Mouse (Mus musculus): ENCODE measurements around the gene Ppp1r9a. TPM values are rescaled to one million over a fixed set of nuclear protein-coding genes. Genes with fewer than 3 reads are reported as not detected.

Ppp1r9a gene
- total RNA-seq, 2 experiments from 2014 or later = 1.8 to 2.0 TPM

DNA sequence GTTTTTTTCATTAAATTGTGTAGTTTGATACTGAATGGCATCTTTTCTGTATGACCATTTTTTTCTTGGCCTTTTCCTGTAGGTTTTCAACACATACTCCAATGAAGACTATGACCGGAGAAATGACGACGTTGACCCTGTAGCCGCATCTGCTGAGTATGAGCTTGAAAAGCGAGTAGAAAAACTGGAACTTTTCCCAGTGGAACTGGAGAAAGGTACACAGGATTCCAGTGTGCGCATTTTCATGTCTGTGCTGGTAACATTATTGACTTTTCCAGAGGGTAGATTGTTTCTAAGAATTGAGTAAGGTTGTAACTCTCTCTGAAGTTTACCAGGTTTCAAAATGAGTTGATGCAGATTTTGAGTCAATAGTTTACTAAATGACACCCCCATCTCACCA is 143.1 kb downstream of the Ppp1r9a start:
- DNase-seq = no peak

GRCm38 (mm10) chr6:5048025-5048424 is 145.3 kb downstream of the Ppp1r9a start:
- Histone ChIP-seq H3K27ac (no peak overlapping the region), H3K4me3 (no peak overlapping the region)
- intact Hi-C loops (cut with DNase I) = no loop called here
- no peak for DNase-seq
- TF ChIP-seq CTCF (IDR thresholded peaks at IDR 0.05) = no peak

More for the DNA sequence above, 143.1 kb downstream of the Ppp1r9a start:
- no peak for TF ChIP-seq CTCF (IDR thresholded peaks at IDR 0.05)
- Histone ChIP-seq H3K4me3 (no peak overlapping the region), H3K27ac (no peak overlapping the region)
- intact Hi-C loops (cut with DNase I) = no loop called here

DNA sequence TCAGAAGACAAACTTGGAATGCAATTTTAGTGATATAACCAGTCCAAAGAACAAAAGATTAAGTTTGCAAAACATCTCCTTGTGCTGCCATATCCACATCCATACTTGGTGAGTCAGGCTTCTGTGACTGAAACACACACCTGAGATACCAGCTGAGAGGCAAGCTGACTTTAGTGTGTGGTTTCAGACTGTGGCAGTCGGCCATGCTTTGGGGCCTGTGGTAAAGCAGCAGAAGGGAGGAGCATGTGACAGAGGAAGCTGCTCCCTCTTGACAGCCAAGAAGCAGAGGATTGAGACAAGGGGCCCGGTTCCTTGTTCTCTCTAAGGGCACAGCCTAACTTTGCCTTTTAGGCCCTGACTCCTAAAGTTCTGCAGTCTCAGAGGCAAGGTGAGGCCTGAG is 149.6 kb downstream of the Ppp1r9a start:
- no peak for TF ChIP-seq CTCF (IDR thresholded peaks at IDR 0.05)
- DNase-seq = no peak
- Histone ChIP-seq H3K4me3 (no peak overlapping the region), H3K27ac (no peak overlapping the region)
- intact Hi-C loops (cut with DNase I) = no loop called here

DNA sequence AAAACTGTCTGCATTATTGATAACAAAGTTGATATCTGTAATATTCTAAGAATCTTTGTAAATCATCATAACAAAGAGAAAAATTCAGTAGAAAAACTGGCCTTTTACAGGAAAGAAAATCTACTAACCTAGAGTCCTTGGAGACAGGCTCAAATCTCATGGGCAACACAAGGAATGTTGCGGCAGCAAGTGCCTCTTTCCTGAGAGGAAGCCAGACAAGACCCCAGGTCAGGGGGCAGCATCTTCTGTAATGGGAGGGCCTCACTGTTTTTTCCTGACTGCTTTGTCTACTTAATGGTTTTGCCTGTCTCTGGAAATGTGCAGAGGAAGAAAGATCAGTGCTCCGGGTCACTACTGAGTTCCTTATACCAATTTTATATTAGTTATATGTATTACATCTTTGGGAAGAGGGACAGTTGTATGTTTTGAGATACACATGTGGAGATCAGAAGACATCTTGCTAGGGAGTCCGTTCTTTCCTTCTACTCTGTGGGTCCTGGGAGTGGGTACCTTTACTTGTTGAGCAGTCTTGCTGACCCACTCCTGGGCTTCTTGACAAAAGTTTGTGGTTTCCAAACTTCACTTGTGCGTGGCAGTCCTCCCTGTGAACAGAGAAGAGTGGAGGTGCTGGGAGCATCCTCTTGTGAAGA is 151.9 kb downstream of the Ppp1r9a start:
- intact Hi-C loops (cut with DNase I) = no loop called here
- no peak for TF ChIP-seq CTCF (IDR thresholded peaks at IDR 0.05)
- H3K4me3 ChIP-seq = no peak overlapping the region
- H3K27ac ChIP-seq = no peak overlapping the region
- no peak for DNase-seq

DNA sequence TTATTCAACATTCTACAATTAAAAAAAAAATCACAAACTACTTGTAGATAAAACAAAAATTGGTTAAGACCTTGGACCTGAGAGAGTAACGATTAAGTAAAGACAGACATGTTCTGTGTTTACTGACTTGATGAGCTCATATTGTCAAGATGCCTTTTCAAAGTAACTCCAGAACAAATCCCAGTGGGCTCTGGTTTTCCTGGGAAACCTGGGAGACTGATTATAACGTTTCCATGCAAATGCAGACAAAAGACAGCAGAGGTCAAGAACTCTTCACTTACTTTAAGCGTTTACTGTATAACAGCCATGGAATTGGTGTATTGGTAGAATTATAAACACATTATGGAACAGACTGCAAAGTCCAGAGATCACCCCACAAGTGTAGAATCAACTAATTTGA is 172.0 kb downstream of the Ppp1r9a start:
- Histone ChIP-seq H3K27ac (no peak overlapping the region), H3K4me3 (no peak overlapping the region)
- DNase-seq = no peak
- no peak for TF ChIP-seq CTCF (IDR thresholded peaks at IDR 0.05)
- intact Hi-C loops (cut with DNase I) = no loop called here

- DNase-seq = no peak
- Histone ChIP-seq H3K27ac (no peak overlapping the region), H3K4me3 (no peak overlapping the region)
- no peak for TF ChIP-seq CTCF (IDR thresholded peaks at IDR 0.05)
- intact Hi-C loops (cut with DNase I) = no loop called here
These were observed 173.0 kb downstream of the Ppp1r9a start for GRCm38 (mm10) chr6:5075680-5076079.

DNA sequence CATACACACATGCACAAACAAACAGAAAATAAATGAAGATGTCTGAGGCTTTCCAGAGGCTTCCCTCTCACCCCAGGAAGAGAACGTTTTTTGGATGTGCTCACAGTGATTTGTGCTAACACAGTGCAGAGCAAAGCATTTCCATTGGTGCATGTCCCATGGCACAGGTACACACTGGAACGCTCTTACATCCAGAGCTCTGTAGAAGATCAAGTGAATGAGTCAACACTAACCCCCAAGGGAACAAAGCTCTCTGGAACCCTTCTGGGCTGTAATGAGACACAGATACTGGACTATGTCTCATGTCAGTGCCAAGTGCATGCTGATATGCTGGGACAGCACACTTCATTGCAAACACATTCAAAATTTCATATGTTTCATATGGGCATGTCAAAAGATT is 175.3 kb downstream of the Ppp1r9a start:
- TF ChIP-seq CTCF (IDR thresholded peaks at IDR 0.05) = no peak
- no peak overlapping the region for H3K4me3 ChIP-seq
- intact Hi-C loops (cut with DNase I) = no loop called here
- no peak overlapping the region for H3K27ac ChIP-seq
- DNase-seq = no peak

DNA sequence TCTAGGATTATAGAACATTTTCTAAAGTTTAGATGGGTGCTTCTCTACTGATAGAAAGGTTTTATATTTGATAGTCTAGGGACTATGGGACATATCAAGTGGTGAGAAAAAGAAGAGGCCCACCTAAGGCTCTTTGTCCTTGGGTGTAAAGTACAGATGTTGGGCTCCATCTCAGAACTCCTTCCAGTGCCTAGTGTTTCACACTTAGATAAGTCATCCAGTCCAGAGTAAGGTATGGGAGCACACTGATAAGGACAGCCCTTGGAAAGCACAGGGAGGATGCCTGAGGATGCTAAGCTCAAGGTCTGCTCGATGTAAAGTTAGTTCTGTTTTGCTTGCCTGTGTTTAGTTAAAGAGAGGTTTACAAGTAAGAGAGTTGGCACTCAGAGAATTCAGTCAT is 176.4 kb downstream of the Ppp1r9a start:
- Histone ChIP-seq H3K27ac (no peak overlapping the region), H3K4me3 (no peak overlapping the region)
- TF ChIP-seq CTCF (IDR thresholded peaks at IDR 0.05) = no peak
- no peak for DNase-seq
- intact Hi-C loops (cut with DNase I) = no loop called here

DNA sequence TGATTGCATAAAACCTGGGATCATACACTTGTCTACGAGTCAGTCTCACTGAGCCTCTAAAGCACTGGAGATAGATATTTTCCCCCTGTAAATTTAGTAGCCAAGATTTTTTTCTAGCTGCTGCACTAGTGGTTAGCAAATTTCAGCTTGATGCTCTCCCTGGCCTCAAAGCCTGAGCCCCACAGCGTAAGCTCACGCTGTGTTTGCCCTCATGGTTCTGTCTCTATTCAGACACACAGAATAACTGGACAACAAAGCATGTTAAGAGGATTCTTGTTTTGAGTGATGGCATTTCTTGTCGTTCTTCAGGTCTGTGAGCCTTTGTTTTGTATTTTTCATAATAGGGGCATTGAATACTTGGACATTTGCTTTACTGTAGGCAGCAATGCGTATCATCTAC is 177.4 kb downstream of the Ppp1r9a start:
- DNase-seq = no peak
- Histone ChIP-seq H3K27ac (no peak overlapping the region), H3K4me3 (no peak overlapping the region)
- intact Hi-C loops (cut with DNase I) = no loop called here
- no peak for TF ChIP-seq CTCF (IDR thresholded peaks at IDR 0.05)

- DNase-seq = no peak
- H3K4me3 ChIP-seq = no peak overlapping the region
- no peak overlapping the region for H3K27ac ChIP-seq
- intact Hi-C loops (cut with DNase I) = no loop called here
- TF ChIP-seq CTCF (IDR thresholded peaks at IDR 0.05) = no peak
These were observed 177.8 kb downstream of the Ppp1r9a start for GRCm38 (mm10) chr6:5080496-5080895.

- no peak for DNase-seq
- TF ChIP-seq CTCF (IDR thresholded peaks at IDR 0.05) = no peak
- Histone ChIP-seq H3K4me3 (no peak overlapping the region), H3K27ac (no peak overlapping the region)
- intact Hi-C loops (cut with DNase I) = no loop called here
These were observed 178.4 kb downstream of the Ppp1r9a start for GRCm38 (mm10) chr6:5081099-5081498.

DNA sequence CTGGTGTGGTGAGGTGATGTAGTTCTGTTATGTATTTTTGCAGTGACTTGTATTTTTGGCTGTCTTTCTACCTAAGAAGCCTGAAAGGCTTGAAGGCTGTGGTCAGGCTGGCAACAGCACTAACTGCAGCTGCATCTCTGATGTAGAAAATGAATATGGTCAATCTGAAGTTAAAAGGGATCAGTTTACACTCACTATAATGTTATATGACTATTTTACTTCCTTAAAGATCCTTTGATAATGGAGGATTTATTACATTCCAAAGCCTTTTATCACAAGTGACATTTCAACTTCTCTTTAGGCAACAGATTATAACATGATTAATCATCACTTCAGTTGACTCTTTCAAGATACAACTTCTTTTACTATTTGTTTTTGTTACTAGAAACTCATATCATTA is 179.4 kb downstream of the Ppp1r9a start:
- DNase-seq = no peak
- Histone ChIP-seq H3K27ac (no peak overlapping the region), H3K4me3 (no peak overlapping the region)
- intact Hi-C loops (cut with DNase I) = no loop called here
- TF ChIP-seq CTCF (IDR thresholded peaks at IDR 0.05) = no peak

GRCm38 (mm10) chr6:5082740-5083139 is 180.0 kb downstream of the Ppp1r9a start:
- H3K27ac ChIP-seq = no peak overlapping the region
- intact Hi-C loops (cut with DNase I) = no loop called here
- no peak for TF ChIP-seq CTCF (IDR thresholded peaks at IDR 0.05)
- H3K4me3 ChIP-seq = no peak overlapping the region
- no peak for DNase-seq

- H3K4me3 ChIP-seq = no peak overlapping the region
- TF ChIP-seq CTCF (IDR thresholded peaks at IDR 0.05) = no peak
- DNase-seq = no peak
- no peak overlapping the region for H3K27ac ChIP-seq
- intact Hi-C loops (cut with DNase I) = no loop called here
These were observed 181.2 kb downstream of the Ppp1r9a start for GRCm38 (mm10) chr6:5083957-5084356.
